Mouse (Mus musculus) hindbrain, embryonic 16.5 days (tissue): ENCODE measurements at regions not wholly inside any gene's neighbourhood (a gene's known extent, or its start where the extent isn't known, plus 50 kb on each side); places are given as distances from the start of the nearest gene placed in this dataset.

Experiments
- ATAC-seq: fragments of 200-750 bp; cut with Nextera tagmentation; 2 replicates; pipeline ENCODE4 v1.8.0; 2017; ENCODE audit warnings: moderate TSS enrichment, moderate library complexity
- H3K27ac ChIP-seq: fragments of 300-500 bp; sonication (generic); 2 replicates; pipeline ENCODE4 v1.5.1; 2014; ENCODE audit warnings: low read depth, mild to moderate bottlenecking, control low read depth, low read length, moderate library complexity
- H3K27me3 ChIP-seq: fragments of 300-500 bp; sonication (generic); replicated peaks from 2 replicates; pipeline ENCODE4 v1.6.1; 2014; ENCODE audit warnings: low read length; ENCODE audit not compliant: control insufficient read depth, insufficient read depth
- H3K36me3 ChIP-seq: fragments of 300-500 bp; sonication (generic); 2 replicates; pipeline ENCODE4 v1.6.1; 2014; ENCODE audit warnings: mild to moderate bottlenecking, low read length, moderate library complexity, mixed read lengths; ENCODE audit not compliant: control insufficient read depth, insufficient read depth
- H3K4me1 ChIP-seq: fragments of 300-500 bp; sonication (generic); 2 replicates; pipeline ENCODE4 v1.6.1; 2014; ENCODE audit warnings: low read depth, low read length; ENCODE audit not compliant: control insufficient read depth, insufficient read depth
- H3K4me2 ChIP-seq: fragments of 300-500 bp; sonication (generic); 2 replicates; pipeline ENCODE4 v1.6.1; 2014; ENCODE audit warnings: mild to moderate bottlenecking, low read length, control low read depth, moderate library complexity
- H3K4me3 ChIP-seq: fragments of 300-500 bp; sonication (generic); 2 replicates; pipeline ENCODE4 v1.5.1; 2014; ENCODE audit warnings: mild to moderate bottlenecking, low read length, control low read depth, moderate library complexity
- H3K9ac ChIP-seq: fragments of 300-500 bp; sonication (generic); 2 replicates; pipeline ENCODE4 v1.6.1; 2014; ENCODE audit warnings: low read depth, mild to moderate bottlenecking, control low read depth, low read length, moderate library complexity
- H3K9me3 ChIP-seq: fragments of 300-500 bp; sonication (generic); 2 replicates; pipeline ENCODE4 v1.6.1; 2014; ENCODE audit warnings: mild to moderate bottlenecking, low read length, moderate library complexity; ENCODE audit not compliant: control insufficient read depth
- WGBS: fragments of 180-500 bp; shearing (Covaris S2); extraction: QIAGEN DNeasy Blood & Tissue Kit; methylation state at CpG from one replicate; pipeline ENCODE4 v1.1.7; 2014; 5-methylcytosine and 5-hydroxymethylcytosine counted together

GRCm38 (mm10) chr9:41614002-41614401 lies 452.5 kb upstream of the Ubash3b start:
- peak overlapping the region; percentile 23; the same call in 1 of the 2 replicates for H3K9ac ChIP-seq

GRCm38 (mm10) chr9:41612802-41613550 lies 451.5 kb upstream of the Ubash3b start:
- no peak for ATAC-seq
- 15% methylated on average over 14 of the region's 14 CpGs for WGBS
- H3K9ac ChIP-seq: peak overlapping the region; percentile 23; the same call in 1 of the 2 replicates

More at GRCm38 (mm10) chr9:41614002-41614401, 452.5 kb upstream of the Ubash3b start:
- H3K4me3 ChIP-seq: no peak overlapping the region
- ATAC-seq: no peak
- H3K9me3 ChIP-seq: no peaks in the 10 kb centered on the region
- WGBS: 21% methylated on average over 7 of the region's 7 CpGs
- no peaks in the 10 kb centered on the region for H3K36me3 ChIP-seq
- H3K4me1 ChIP-seq: peaks cover 31% of the 10 kb centered on the region
- peak overlapping the region; percentile 71 for H3K27ac ChIP-seq
- no peak overlapping the region for H3K4me2 ChIP-seq
- H3K27me3 ChIP-seq: no peaks in the 10 kb centered on the region

GRCm38 (mm10) chr9:41612452-41612795 lies 450.9 kb upstream of the Ubash3b start:
- no peaks in the 10 kb centered on the region for H3K9me3 ChIP-seq
- peaks cover 31% of the 10 kb centered on the region for H3K4me1 ChIP-seq
- no peaks in the 10 kb centered on the region for H3K36me3 ChIP-seq
- WGBS: 4% methylated on average over 7 of the region's 7 CpGs
- H3K4me2 ChIP-seq: peak overlapping the region; percentile 52
- H3K4me3 ChIP-seq: peak overlapping the region; percentile 6; the same call in 1 of the 2 replicates
- H3K27ac ChIP-seq: peak overlapping the region; percentile 87
- peak; percentile 78 for ATAC-seq
- H3K9ac ChIP-seq: peak overlapping the region; percentile 23; the same call in 1 of the 2 replicates
- no peaks in the 10 kb centered on the region for H3K27me3 ChIP-seq

More at GRCm38 (mm10) chr9:41612802-41613550, 451.5 kb upstream of the Ubash3b start:
- Histone ChIP-seq H3K4me2 (peak overlapping the region; percentile 52), H3K27ac (peak overlapping the region; percentile 87), H3K9me3 (no peaks in the 10 kb centered on the region), H3K4me3 (no peak overlapping the region), H3K36me3 (no peaks in the 10 kb centered on the region), H3K4me1 (peaks cover 31% of the 10 kb centered on the region), H3K27me3 (no peaks in the 10 kb centered on the region)

GRCm38 (mm10) chr9:41611534-41612451 lies 450.3 kb upstream of the Ubash3b start:
- H3K4me3 ChIP-seq: no peak overlapping the region; the same call in 1 of the 2 replicates
- H3K9me3 ChIP-seq: no peaks in the 10 kb centered on the region
- H3K27ac ChIP-seq: peak overlapping the region; percentile 87
- H3K27me3 ChIP-seq: no peaks in the 10 kb centered on the region
- no peaks in the 10 kb centered on the region for H3K36me3 ChIP-seq
- H3K4me2 ChIP-seq: peak overlapping the region; percentile 52
- H3K9ac ChIP-seq: peak overlapping the region; percentile 37; the same call in 1 of the 2 replicates
- ATAC-seq: peak; percentile 93
- H3K4me1 ChIP-seq: peaks cover 31% of the 10 kb centered on the region
- 8% methylated on average over 11 of the region's 11 CpGs for WGBS

DNA sequence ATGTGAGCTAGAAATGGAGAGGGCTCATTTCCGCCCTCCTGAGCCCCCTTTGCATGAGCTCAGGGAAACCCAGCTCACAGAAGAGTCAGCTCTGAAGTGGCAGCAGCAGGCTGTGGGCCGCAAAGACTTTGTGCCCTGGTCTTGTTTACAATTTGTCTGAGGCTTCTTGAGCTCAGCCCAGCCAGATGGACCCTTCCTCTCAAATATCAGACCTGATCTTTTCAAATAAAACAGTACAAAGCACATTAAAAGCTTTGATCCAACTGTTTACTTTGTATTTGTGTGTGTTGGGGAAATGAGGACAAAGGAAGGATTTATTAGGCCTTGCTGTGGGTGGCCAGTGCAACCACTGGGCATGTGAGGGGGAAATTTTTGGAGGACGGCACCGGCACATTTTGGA lies 448.9 kb upstream of the Ubash3b start:
- H3K9ac ChIP-seq: peak overlapping the region; percentile 41; the same call in 1 of the 2 replicates
- no peak for ATAC-seq
- H3K4me2 ChIP-seq: no peak overlapping the region
- H3K4me3 ChIP-seq: no peak overlapping the region
- H3K27me3 ChIP-seq: no peaks in the 10 kb centered on the region
- H3K27ac ChIP-seq: peak overlapping the region; percentile 87
- H3K4me1 ChIP-seq: peaks cover 38% of the 10 kb centered on the region
- WGBS: 26% methylated on average over 4 of the region's 4 CpGs
- no peaks in the 10 kb centered on the region for H3K36me3 ChIP-seq
- H3K9me3 ChIP-seq: no peaks in the 10 kb centered on the region

- Histone ChIP-seq H3K4me1 (peaks cover 21% of the 10 kb centered on the region), H3K36me3 (no peaks in the 10 kb centered on the region), H3K27me3 (no peaks in the 10 kb centered on the region), H3K9ac (no peak overlapping the region), H3K4me2 (no peak overlapping the region), H3K27ac (peak overlapping the region; percentile 69; the same call in 1 of the 2 replicates), H3K9me3 (no peaks in the 10 kb centered on the region), H3K4me3 (no peak overlapping the region)
- no peak for ATAC-seq
- WGBS: 88% methylated on average over 1 of the region's 1 CpGs
Observed at GRCm38 (mm10) chr9:41606136-41606535, 444.6 kb upstream of the Ubash3b start.

DNA sequence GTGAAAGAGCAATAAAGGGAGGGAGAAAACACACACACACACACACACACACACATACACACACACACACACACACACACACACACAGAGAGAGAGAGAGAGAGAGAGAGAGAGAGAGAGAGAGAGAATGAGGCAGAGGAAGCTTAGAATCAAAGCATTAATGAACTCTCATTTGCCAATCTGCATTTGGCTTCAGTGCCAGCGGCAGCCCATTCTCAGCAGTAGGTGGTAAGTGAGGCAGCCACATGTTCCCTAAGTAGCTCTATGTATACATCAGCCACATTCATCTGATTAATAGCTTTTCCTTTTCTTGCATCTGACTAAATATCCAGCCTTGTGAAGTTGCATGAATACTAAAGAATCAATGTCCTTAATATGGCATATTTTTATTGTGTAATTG lies 443.4 kb upstream of the Ubash3b start:
- no peaks in the 10 kb centered on the region for H3K27me3 ChIP-seq
- H3K27ac ChIP-seq: peak overlapping the region; percentile 69
- no peak for ATAC-seq

DNA sequence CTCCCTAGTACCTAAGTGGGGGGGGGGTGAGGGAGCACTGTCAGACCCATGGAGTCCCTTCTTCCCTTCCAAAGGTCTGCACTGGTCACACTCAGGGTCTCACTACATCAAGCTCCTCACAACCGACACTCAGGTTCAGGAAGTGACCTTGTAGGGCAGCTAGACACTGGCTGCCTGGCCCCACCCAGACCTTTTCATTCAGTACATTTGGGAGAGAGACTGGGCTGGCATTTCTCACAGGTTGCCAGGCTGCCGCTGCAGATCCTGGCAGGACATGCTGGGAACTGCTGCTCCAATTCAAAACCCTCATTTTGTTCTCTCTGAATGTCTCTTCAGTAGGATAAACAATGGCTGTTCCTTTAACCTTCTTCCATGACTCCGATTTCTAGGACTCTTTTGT lies 439.3 kb upstream of the Ubash3b start:
- 12% methylated on average over 3 of the region's 3 CpGs for WGBS
- no peak overlapping the region for H3K9ac ChIP-seq
- ATAC-seq: peak; percentile 62

More for the DNA sequence above, 443.4 kb upstream of the Ubash3b start:
- WGBS: 38% methylated on average over 1 of the region's 1 CpGs
- Histone ChIP-seq H3K4me1 (peaks cover 22% of the 10 kb centered on the region), H3K9ac (no peak overlapping the region), H3K36me3 (no peaks in the 10 kb centered on the region), H3K4me2 (no peak overlapping the region), H3K9me3 (no peaks in the 10 kb centered on the region), H3K4me3 (no peak overlapping the region)

GRCm38 (mm10) chr9:41599874-41600273 lies 438.4 kb upstream of the Ubash3b start:
- peak overlapping the region; percentile 62 for H3K27ac ChIP-seq
- WGBS: 36% methylated on average over 1 of the region's 1 CpGs
- no peaks in the 10 kb centered on the region for H3K36me3 ChIP-seq
- H3K9me3 ChIP-seq: no peaks in the 10 kb centered on the region
- H3K27me3 ChIP-seq: no peaks in the 10 kb centered on the region
- H3K4me1 ChIP-seq: peaks cover 29% of the 10 kb centered on the region
- H3K4me3 ChIP-seq: no peak overlapping the region
- H3K9ac ChIP-seq: no peak overlapping the region
- H3K4me2 ChIP-seq: no peak overlapping the region
- no peak for ATAC-seq

More for the DNA sequence above, 439.3 kb upstream of the Ubash3b start:
- Histone ChIP-seq H3K36me3 (no peaks in the 10 kb centered on the region), H3K4me1 (peaks cover 34% of the 10 kb centered on the region), H3K4me3 (no peak overlapping the region), H3K27ac (peak overlapping the region; percentile 59), H3K9me3 (no peaks in the 10 kb centered on the region), H3K4me2 (no peak overlapping the region), H3K27me3 (no peaks in the 10 kb centered on the region)
